ENCODE assay signal across 9 mouse cellular contexts in genomic region chr17:51832421-51832875, GRCm38 (mm10). TPM values are rescaled to one million over a fixed set of nuclear protein-coding genes. Genes with fewer than 3 reads are reported as not detected.
A peak's percentile ranks its signal among the peaks of the same experiment; 100 is the strongest.
DNase-seq lines count a peak whose midpoint lies in the region; ATAC-seq and TF ChIP-seq lines count a peak whose summit lies in the region.
"Had no signal": no experiment of that assay in that cellular context is flagged by ENCODE, and none has a peak within 500 bp of the region (broad histone marks: within the 10 kb centered on the region; RNA-seq: fewer than 3 reads in every experiment).

No protein-coding gene starts in this region.

- peak overlapping the region; percentile 83 for H3K4me3 ChIP-seq in E14TG2a.4 (replicated peaks; ENCODE audit: low read length)
- H3K4me3 ChIP-seq in forebrain, embryonic 11.5 days (ENCODE audit: low read depth, low read length): peak overlapping the region; percentile 69
- H3K4me3 ChIP-seq in intestine, embryonic 15.5 days (replicated peaks): peak overlapping the region; percentile 66
- H3K4me3 ChIP-seq in lung, embryonic 16.5 days (ENCODE audit: low read length): peak overlapping the region; percentile 70

- no peaks in the 10 kb centered on the region for H3K36me3 ChIP-seq in E14TG2a.4 (ENCODE audit: insufficient read depth, low read length)
- H3K36me3 ChIP-seq in forebrain, embryonic 11.5 days (ENCODE audit: control insufficient read depth, insufficient read depth, low read length): no peaks in the 10 kb centered on the region
- no peaks in the 10 kb centered on the region for H3K36me3 ChIP-seq in intestine, embryonic 15.5 days
- no peaks in the 10 kb centered on the region for H3K36me3 ChIP-seq in lung, embryonic 16.5 days (ENCODE audit: control insufficient read depth, insufficient read depth, low read length)
- H3K36me3 ChIP-seq: G1E had no signal

- peak overlapping the region; percentile 99 for H3K4me2 ChIP-seq in forebrain, embryonic 11.5 days (ENCODE audit: low read depth, low read length, severe bottlenecking)
- H3K4me2 ChIP-seq in intestine, embryonic 15.5 days (replicated peaks): peak overlapping the region; percentile 99
- peak overlapping the region; percentile 99 for H3K4me2 ChIP-seq in lung, embryonic 16.5 days (ENCODE audit: low read depth, low read length)

- peaks cover 55% of the 10 kb centered on the region for H3K4me1 ChIP-seq in E14TG2a.4 (replicated peaks; ENCODE audit: low read depth, low read length)
- peaks cover 8% of the 10 kb centered on the region for H3K4me1 ChIP-seq in forebrain, embryonic 11.5 days (replicated peaks; ENCODE audit: control insufficient read depth, insufficient read depth, low read length)
- peaks cover 13% of the 10 kb centered on the region; the same call in 1 of the 2 replicates for H3K4me1 ChIP-seq in intestine, embryonic 15.5 days (replicated peaks)
- peaks cover 4% of the 10 kb centered on the region; the same call in 1 of the 2 replicates for H3K4me1 ChIP-seq in lung, embryonic 16.5 days (replicated peaks; ENCODE audit: control insufficient read depth, insufficient read depth, low read length)

- peak overlapping the region; percentile 69 for H3K9ac ChIP-seq in forebrain, embryonic 11.5 days (ENCODE audit: low read length)
- H3K9ac ChIP-seq in intestine, embryonic 15.5 days: peak overlapping the region; percentile 41
- peak overlapping the region; percentile 70 for H3K9ac ChIP-seq in lung, embryonic 16.5 days (ENCODE audit: low read length)

- H3K27me3 ChIP-seq in E14TG2a.4 (ENCODE audit: insufficient read depth, low read length): peaks cover 50% of the 10 kb centered on the region
- peaks cover 21% of the 10 kb centered on the region for H3K27me3 ChIP-seq in forebrain, embryonic 11.5 days (ENCODE audit: control insufficient read depth, insufficient read depth, low read length)
- peaks cover 55% of the 10 kb centered on the region for H3K27me3 ChIP-seq in intestine, embryonic 15.5 days (replicated peaks)
- H3K27me3 ChIP-seq in lung, embryonic 16.5 days (ENCODE audit: control insufficient read depth, insufficient read depth, low read depth, low read length): peaks cover 47% of the 10 kb centered on the region

- WGBS in forebrain, embryonic 11.5 days: 0% methylated on average over 48 of the region's 66 CpGs
- under 1% methylated on average over 35 of the region's 66 CpGs for WGBS in intestine, embryonic 15.5 days
- WGBS in lung, embryonic 16.5 days: 0% methylated on average over 26 of the region's 66 CpGs

- peak; percentile 35 for DNase-seq in embryo, embryonic 10 days (ENCODE audit: low spot score)
- DNase-seq in embryo, embryonic 9.5 days (ENCODE audit: extremely low spot score): no peak
- no peak for DNase-seq in forebrain, embryonic 11.5 days (ENCODE audit: low spot score)
- DNase-seq in ovary, postnatal 14 days (ENCODE audit: low spot score): peak; percentile 10
- DNase-seq in layer of hippocampus, adult 11-12 months (ENCODE audit: low spot score): no peak

- no peak overlapping the region for H3K27ac ChIP-seq in forebrain, embryonic 11.5 days (ENCODE audit: low read depth, low read length)
- H3K27ac ChIP-seq in intestine, embryonic 15.5 days: no peak overlapping the region
- no peak overlapping the region for H3K27ac ChIP-seq in lung, embryonic 16.5 days (ENCODE audit: low read length)

- ATAC-seq in forebrain, embryonic 11.5 days (replicated peaks; ENCODE audit: low FRiP score): peak; percentile 80
- ATAC-seq in intestine, embryonic 15.5 days: peak; percentile 82
- peak; percentile 82 for ATAC-seq in lung, embryonic 16.5 days (ENCODE audit: low read depth)

- H3K9me3 ChIP-seq in E14TG2a.4 (ENCODE audit: low read length): no peaks in the 10 kb centered on the region
- no peaks in the 10 kb centered on the region for H3K9me3 ChIP-seq in forebrain, embryonic 11.5 days (ENCODE audit: control insufficient read depth, low read length)
- no peaks in the 10 kb centered on the region for H3K9me3 ChIP-seq in intestine, embryonic 15.5 days
- no peaks in the 10 kb centered on the region for H3K9me3 ChIP-seq in lung, embryonic 16.5 days (ENCODE audit: control insufficient read depth, low read length)

- no peak for TF ChIP-seq CTCF in E14TG2a.4 (conservative IDR thresholded peaks at IDR 0.05; ENCODE audit: low read length)

RNA-seq across cellular contexts. Expression of gene Satb1, which starts 0.6 kb away (rescaled TPM):
- polyA plus RNA-seq in forebrain, embryonic 11.5 days (2014; fragmentation: Nextera tagmentation; extraction: Ambion mirVana): 31.8 and 33.6 TPM in 2 replicates
- polyA plus RNA-seq in intestine, embryonic 15.5 days (2015; fragmentation: Nextera tagmentation; extraction: Ambion mirVana): 3.9 and 5.5 TPM in 2 replicates
- 8.2 and 9.7 TPM in 2 replicates for polyA plus RNA-seq in lung, embryonic 16.5 days (2015; fragmentation: Nextera tagmentation; extraction: Ambion mirVana)
- polyA plus RNA-seq: G1E had no signal

Comparison
In these comparisons a context has a peak if more than half of its experiments do, and no peak if none do; other contexts are left out.
1. DNase-seq: peak in embryo, embryonic 10 days (single experiment) and ovary, postnatal 14 days (single experiment); none in embryo, embryonic 9.5 days (single experiment), forebrain, embryonic 11.5 days (single experiment) and layer of hippocampus, adult 11-12 months (single experiment).
2. Peak in every context shown above with its lines, with median percentiles within 50 percentile points of each other: H3K4me3 ChIP-seq, ATAC-seq, H3K4me2 ChIP-seq and H3K9ac ChIP-seq.